Mouse (Mus musculus) liver, embryonic 16.5 days (tissue): ENCODE data around the gene Tle3. TPM values are rescaled to one million over a fixed set of nuclear protein-coding genes. Genes with fewer than 3 reads are reported as not detected.
A peak's percentile ranks its signal among the peaks of the same experiment; 100 is the strongest.

Experiments used
- ATAC-seq: fragments of 200-750 bp; cut with Nextera tagmentation; 2 replicates; pipeline ENCODE4 v1.8.0; 2017; ENCODE audit warnings: low read depth, mild to moderate bottlenecking, moderate number of reproducible peaks, moderate library complexity
- H3K27ac ChIP-seq: fragments of 300-500 bp; sonication (generic); 2 replicates; pipeline ENCODE4 v1.5.1; 2014; ENCODE audit warnings: mild to moderate bottlenecking, low read length
- H3K27me3 ChIP-seq: fragments of 300-500 bp; sonication (generic); 2 replicates; pipeline ENCODE4 v1.6.1; 2014; ENCODE audit warnings: low read depth, low read length, mixed read lengths; ENCODE audit not compliant: control insufficient read depth, insufficient read depth
- H3K36me3 ChIP-seq: fragments of 300-500 bp; sonication (generic); 2 replicates; pipeline ENCODE4 v1.6.1; 2014; ENCODE audit warnings: mild to moderate bottlenecking; ENCODE audit not compliant: control insufficient read depth, insufficient read depth
- H3K4me1 ChIP-seq: fragments of 300-500 bp; sonication (generic); 2 replicates; pipeline ENCODE4 v1.6.1; 2014; ENCODE audit warnings: low read depth, low read length, mixed read lengths; ENCODE audit not compliant: control insufficient read depth
- H3K4me2 ChIP-seq: fragments of 300-500 bp; sonication (generic); 2 replicates; pipeline ENCODE4 v1.6.1; 2014; ENCODE audit warnings: low read depth, low read length, mixed read lengths
- H3K4me3 ChIP-seq: fragments of 300-500 bp; sonication (generic); 2 replicates; pipeline ENCODE4 v1.5.1; 2014; ENCODE audit warnings: low read depth, mild to moderate bottlenecking, low read length
- H3K9ac ChIP-seq: fragments of 300-500 bp; sonication (generic); 2 replicates; pipeline ENCODE4 v1.6.1; 2014; ENCODE audit warnings: low read depth, low read length
- H3K9me3 ChIP-seq: fragments of 300-500 bp; sonication (generic); replicated peaks from 2 replicates; pipeline ENCODE4 v1.6.1; 2016; ENCODE audit warnings: low read length; ENCODE audit not compliant: control insufficient read depth
- WGBS: fragments of 180-500 bp; shearing (Covaris S2); extraction: QIAGEN DNeasy Blood & Tissue Kit; methylation state at CpG from one replicate; pipeline ENCODE4 v1.1.7; 2014; ENCODE audit not compliant: insufficient replicate concordance; 5-methylcytosine and 5-hydroxymethylcytosine counted together
- polyA plus RNA-seq: library from polyadenylated mRNA; unstranded; fragments of >200 nt; fragmentation: Nextera tagmentation; extraction: Ambion mirVana; gene quantifications from 2 replicates; pipeline ENCODE4 v1.2.1, GENCODE M21; 2015

The Tle3 gene
- polyA plus RNA-seq, 1 experiment from 2014 or later: 3.6 TPM

DNA sequence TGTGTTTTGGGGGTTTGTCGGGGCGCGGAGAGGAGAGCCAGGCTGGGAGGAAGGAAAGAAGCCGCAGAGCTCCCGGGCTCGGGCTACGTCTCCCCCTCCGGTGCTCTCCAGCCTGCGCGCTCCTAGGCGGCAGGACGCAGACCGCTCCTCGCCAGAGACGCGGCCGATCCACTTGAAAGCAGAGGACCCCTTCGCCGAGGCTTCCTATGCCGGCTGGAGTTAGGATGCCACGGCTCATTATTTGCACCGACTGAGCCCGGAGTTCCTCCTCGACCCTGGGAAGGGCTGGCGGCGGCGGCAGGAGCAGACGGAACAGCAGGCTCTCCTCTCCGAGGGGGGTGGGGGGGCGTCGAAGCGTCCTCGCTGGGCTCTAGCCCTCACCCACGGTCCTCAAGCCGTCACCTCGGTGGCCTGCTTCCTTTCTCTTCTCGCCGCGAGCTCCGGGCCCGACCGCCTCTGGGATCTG, 377 bp downstream of the Tle3 start:
- peak overlapping the region; percentile 67 for H3K27ac ChIP-seq
- H3K4me1 ChIP-seq: peaks cover 63% of the 10 kb centered on the region
- 0% methylated on average over 42 of the region's 42 CpGs for WGBS
- no peaks in the 10 kb centered on the region for H3K9me3 ChIP-seq
- H3K36me3 ChIP-seq: no peaks in the 10 kb centered on the region
- H3K4me2 ChIP-seq: peak overlapping the region; percentile 95
- peak; percentile 25 for ATAC-seq
- H3K9ac ChIP-seq: peak overlapping the region; percentile 75
- peak overlapping the region; percentile 72 for H3K4me3 ChIP-seq
- H3K27me3 ChIP-seq: peaks cover 48% of the 10 kb centered on the region

DNA sequence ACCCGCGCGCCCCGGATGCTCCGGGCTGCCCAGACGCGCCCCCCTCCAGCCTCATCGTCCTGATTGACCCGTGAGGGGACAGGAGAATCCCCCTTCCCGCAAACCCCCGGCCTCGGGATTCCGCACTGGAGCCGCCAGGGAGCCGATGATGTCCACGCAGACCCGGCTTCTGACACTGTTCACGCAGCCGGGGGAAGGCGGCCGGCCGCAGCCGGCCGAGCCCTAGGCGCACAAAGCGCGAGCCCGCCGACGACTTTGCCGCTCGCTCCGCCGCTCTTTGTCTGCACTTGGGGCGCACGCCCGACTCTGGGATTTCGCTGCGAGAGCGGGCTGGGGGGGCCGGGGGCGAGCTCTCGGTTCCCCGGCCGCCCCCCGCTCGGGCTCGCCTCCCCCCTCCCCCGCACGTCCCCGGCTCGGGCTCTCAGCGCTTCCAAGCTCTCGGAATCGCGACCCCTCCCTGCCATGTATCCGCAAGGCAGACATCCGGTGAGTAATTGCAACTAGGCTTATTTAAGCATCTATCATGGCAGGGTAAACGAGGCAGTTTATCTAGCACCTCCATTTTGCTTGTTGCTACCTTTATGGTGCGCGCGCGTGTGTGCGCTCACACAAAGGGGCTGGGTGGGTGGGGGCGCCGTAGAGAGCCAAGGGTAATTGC, 939 bp downstream of the Tle3 start:
- Histone ChIP-seq H3K27me3 (peaks cover 42% of the 10 kb centered on the region), H3K4me2 (peak overlapping the region; percentile 95), H3K9me3 (no peaks in the 10 kb centered on the region), H3K27ac (peak overlapping the region; percentile 67; the same call in 1 of the 2 replicates), H3K4me3 (peak overlapping the region; percentile 72), H3K36me3 (no peaks in the 10 kb centered on the region), H3K9ac (peak overlapping the region; percentile 75), H3K4me1 (peaks cover 67% of the 10 kb centered on the region)
- no peak for ATAC-seq
- under 1% methylated on average over 65 of the region's 66 CpGs for WGBS

DNA sequence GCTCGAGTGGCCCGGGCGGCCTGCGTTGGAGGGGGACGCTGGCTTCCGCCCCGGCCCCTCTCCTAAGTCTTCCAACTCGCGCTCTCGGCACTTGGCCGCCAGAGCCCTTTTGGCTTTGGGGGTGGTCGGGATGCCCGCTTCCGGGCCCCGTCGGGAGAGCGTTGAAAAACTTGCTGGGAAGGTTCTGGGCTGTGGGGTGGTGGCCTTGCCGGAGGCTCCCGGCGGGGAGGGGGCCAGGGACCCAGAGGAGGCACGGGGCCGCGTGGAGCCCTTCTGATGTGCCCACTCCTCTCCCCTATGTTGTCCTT, 1.4 kb downstream of the Tle3 start:
- H3K27ac ChIP-seq: 0 out of 2 replicates have a peak overlapping the region, but pooled peaks have one; percentile 9
- H3K9ac ChIP-seq: peak overlapping the region; percentile 75
- H3K4me1 ChIP-seq: peaks cover 69% of the 10 kb centered on the region
- H3K27me3 ChIP-seq: peaks cover 37% of the 10 kb centered on the region
- H3K36me3 ChIP-seq: no peaks in the 10 kb centered on the region
- no peaks in the 10 kb centered on the region for H3K9me3 ChIP-seq
- under 1% methylated on average over 23 of the region's 23 CpGs for WGBS
- peak overlapping the region; percentile 72 for H3K4me3 ChIP-seq
- peak overlapping the region; percentile 95 for H3K4me2 ChIP-seq
- no peak for ATAC-seq

DNA sequence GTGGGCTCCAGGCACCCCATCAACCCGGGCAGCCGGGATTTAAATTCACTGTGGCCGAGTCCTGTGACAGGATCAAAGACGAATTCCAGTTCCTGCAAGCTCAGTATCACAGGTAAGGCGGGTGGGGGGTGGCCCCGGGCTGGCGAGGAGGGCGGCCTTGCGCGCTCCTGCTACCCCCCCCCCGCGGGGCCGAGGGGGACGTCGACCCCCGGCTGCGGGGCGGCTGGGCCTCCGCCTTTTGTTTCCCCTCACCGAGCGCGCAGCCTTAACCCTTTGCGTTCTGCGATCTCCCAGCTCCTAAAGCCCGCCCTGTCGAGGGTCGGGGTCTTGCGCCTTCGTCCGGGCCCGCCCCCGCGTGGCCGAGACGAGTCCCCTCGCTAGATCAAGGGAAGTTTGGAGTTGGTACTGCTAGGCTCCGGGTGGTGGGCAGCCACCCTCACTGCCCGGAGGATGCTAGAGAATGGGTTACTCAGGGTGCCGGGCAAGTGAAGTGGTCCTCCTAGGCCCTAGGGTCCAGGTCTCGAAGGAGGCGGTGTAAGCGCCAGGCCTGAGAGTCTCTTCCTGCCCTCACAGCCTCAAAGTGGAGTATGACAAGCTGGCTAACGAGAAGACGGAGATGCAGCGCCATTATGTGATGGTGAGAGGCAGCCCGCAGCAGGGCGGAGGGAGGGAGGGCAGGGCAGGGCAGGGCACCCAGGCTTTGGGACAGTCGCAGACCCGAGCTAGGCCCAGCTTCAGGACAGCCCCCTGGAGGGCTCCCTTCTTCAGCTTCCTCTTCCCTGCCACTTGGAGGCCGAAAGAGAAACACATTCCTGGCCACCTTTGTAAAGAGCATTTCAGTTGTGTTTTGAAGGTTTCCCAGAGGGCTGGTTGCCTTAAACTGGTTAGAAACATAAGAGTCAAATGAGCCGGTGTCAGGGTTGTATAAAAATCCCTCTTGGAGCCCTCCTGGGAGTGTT, 2.1 kb downstream of the Tle3 start:
- peaks cover 66% of the 10 kb centered on the region for H3K4me1 ChIP-seq
- H3K27me3 ChIP-seq: peaks cover 31% of the 10 kb centered on the region
- peak overlapping the region; percentile 72 for H3K4me3 ChIP-seq
- no peak for ATAC-seq
- peak overlapping the region; percentile 75 for H3K9ac ChIP-seq
- 3% methylated on average over 51 of the region's 51 CpGs for WGBS
- no peaks in the 10 kb centered on the region for H3K9me3 ChIP-seq
- no peaks in the 10 kb centered on the region for H3K36me3 ChIP-seq
- 0 out of 2 replicates have a peak overlapping the region, but pooled peaks have one; percentile 9 for H3K27ac ChIP-seq
- peak overlapping the region; percentile 95 for H3K4me2 ChIP-seq

DNA sequence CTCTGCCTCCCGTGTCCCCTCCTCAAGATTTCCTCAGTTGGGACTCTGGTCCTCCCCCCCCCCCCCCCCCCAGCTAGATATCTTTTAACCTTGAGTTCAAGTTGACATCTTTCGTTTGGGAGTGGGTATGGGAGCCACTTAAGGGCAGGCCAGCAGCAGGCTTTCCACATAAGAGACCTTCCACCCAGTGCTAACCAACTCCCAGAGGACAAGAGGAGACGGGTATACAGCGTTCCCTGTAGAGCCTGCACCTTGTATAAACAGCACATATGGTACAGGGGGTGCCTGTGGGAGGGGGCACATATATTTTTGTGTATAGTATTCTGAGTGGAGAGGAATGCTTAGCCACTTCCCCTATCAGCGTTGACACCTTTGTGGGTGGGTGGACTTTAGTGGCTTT, 2.8 kb downstream of the Tle3 start:
- no peak for ATAC-seq
- WGBS: 47% methylated on average over 5 of the region's 5 CpGs

DNA sequence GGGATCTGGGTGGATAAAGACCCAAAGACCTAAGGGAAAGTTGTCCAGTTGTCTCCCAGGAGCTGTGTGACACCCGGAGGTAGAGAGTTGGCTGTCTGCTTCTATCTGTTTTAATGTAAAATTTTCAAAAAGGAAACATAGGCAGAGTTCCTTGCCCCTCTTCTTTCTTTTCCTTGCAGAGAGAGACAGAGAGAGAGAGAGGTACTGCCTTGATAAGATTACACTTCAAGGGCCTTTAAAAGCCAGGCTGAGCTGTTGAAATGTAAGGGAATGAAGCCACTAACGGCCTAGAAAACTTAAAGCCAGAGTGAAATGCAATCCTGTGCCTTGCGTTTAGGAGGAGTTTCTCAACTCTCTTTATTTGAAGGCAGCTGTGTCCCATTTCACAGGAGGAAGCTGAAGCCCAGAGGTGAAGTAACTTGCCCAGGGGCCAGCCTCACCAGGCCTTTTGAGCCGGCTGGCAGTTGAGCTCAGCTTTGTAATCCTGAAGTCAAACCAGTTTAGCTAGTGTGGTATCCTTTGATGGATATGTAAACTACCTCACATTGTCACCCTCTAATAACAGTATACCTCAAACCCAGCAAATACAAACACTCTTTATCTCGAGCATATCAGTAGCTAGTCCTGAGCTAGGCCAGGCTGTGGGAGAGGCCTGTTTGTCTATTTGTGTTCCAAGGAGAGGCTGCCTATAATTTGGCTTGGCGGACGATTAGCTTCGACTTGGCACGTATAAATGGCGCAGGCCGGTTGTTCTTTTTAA, 3.8 kb downstream of the Tle3 start:
- H3K4me2 ChIP-seq: no peak overlapping the region
- H3K27ac ChIP-seq: no peak overlapping the region
- no peak overlapping the region for H3K9ac ChIP-seq
- H3K36me3 ChIP-seq: no peaks in the 10 kb centered on the region
- H3K4me3 ChIP-seq: no peak overlapping the region
- peaks cover 23% of the 10 kb centered on the region for H3K27me3 ChIP-seq
- no peak for ATAC-seq
- no peaks in the 10 kb centered on the region for H3K9me3 ChIP-seq
- H3K4me1 ChIP-seq: peaks cover 64% of the 10 kb centered on the region
- WGBS: 43% methylated on average over 11 of the region's 11 CpGs

More for the DNA sequence above, 2.8 kb downstream of the Tle3 start:
- peaks cover 65% of the 10 kb centered on the region for H3K4me1 ChIP-seq
- peak overlapping the region; percentile 95 for H3K4me2 ChIP-seq
- H3K4me3 ChIP-seq: no peak overlapping the region
- H3K27me3 ChIP-seq: peaks cover 23% of the 10 kb centered on the region
- H3K27ac ChIP-seq: no peak overlapping the region
- no peaks in the 10 kb centered on the region for H3K9me3 ChIP-seq
- no peak overlapping the region for H3K9ac ChIP-seq
- no peaks in the 10 kb centered on the region for H3K36me3 ChIP-seq

DNA sequence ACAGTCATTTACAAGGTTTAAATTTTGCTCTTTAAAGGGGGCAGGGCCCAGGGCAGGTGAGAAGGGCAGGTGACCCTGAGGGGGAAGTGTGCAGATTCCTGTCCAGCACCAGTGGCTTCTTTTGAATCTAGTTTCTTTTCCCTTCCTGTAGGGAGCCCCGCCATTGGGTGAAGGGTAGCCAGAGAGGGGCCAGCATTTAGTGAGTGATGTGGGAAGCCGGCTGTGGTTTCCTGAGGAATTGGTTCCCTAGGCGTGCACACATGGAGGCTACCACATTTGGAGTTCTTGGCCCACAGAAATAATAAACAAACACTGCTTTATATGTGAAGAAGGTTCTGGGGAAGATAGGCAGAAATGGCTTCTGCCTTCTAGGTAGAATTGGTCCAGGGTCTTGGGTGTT, 4.5 kb downstream of the Tle3 start:
- 44% methylated on average over 3 of the region's 3 CpGs for WGBS
- H3K9ac ChIP-seq: no peak overlapping the region

DNA sequence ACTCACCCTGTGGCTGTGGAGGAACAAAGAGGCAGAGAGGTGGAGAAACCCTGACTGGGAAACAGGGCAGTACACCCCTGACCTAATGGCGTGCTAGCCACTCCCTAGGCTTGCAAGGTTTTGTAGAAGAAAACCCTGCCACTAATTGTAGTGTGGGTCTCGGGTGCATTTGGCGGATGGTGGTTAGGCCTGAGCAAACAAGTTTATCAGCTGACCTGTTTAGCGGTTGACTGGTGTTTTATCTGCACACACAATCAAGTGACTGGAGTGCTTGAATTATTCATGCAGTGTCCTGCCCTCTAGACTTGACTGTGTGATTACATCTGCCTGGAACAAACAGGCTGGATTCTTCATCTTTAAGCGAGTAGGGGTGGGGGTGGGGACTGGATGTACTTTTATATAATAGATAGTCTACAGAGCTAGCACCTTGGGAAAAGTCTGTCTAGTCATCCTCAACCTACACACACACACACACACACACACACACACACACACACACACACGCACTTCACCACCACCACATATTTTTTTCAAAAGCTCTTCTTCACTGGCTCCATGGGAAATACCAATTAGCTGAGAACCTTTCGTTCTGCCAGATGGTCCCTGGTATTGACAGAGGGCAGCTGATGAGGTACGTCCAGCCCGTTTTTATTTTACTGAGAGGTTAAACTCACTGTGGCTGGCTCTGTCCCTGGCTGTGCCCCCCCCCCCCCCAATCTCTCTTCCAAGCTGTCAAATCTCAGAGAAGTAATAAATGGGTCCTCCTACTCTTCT, 5.7 kb downstream of the Tle3 start:
- no peaks in the 10 kb centered on the region for H3K9me3 ChIP-seq
- H3K27ac ChIP-seq: no peak overlapping the region
- no peak overlapping the region for H3K4me3 ChIP-seq
- 32% methylated on average over 9 of the region's 9 CpGs for WGBS
- H3K4me1 ChIP-seq: peaks cover 60% of the 10 kb centered on the region
- peaks cover 17% of the 10 kb centered on the region for H3K27me3 ChIP-seq
- no peak overlapping the region for H3K9ac ChIP-seq
- H3K36me3 ChIP-seq: no peaks in the 10 kb centered on the region
- no peak for ATAC-seq
- H3K4me2 ChIP-seq: no peak overlapping the region

More for the DNA sequence above, 4.5 kb downstream of the Tle3 start:
- peaks cover 23% of the 10 kb centered on the region for H3K27me3 ChIP-seq
- no peaks in the 10 kb centered on the region for H3K36me3 ChIP-seq
- H3K9me3 ChIP-seq: no peaks in the 10 kb centered on the region
- no peak overlapping the region for H3K4me3 ChIP-seq
- no peak for ATAC-seq
- H3K4me1 ChIP-seq: peaks cover 58% of the 10 kb centered on the region
- no peak overlapping the region for H3K27ac ChIP-seq
- H3K4me2 ChIP-seq: no peak overlapping the region
